Mouse (Mus musculus): ENCODE data around the gene U2af1l4. TPM values are rescaled to one million over a fixed set of nuclear protein-coding genes. Genes with fewer than 3 reads are reported as not detected.
A peak's percentile ranks its signal among the peaks of the same experiment; 100 is the strongest.

U2af1l4 gene
- polyA plus RNA-seq, 1 experiment from 2014 or later = 73.8 TPM

DNA sequence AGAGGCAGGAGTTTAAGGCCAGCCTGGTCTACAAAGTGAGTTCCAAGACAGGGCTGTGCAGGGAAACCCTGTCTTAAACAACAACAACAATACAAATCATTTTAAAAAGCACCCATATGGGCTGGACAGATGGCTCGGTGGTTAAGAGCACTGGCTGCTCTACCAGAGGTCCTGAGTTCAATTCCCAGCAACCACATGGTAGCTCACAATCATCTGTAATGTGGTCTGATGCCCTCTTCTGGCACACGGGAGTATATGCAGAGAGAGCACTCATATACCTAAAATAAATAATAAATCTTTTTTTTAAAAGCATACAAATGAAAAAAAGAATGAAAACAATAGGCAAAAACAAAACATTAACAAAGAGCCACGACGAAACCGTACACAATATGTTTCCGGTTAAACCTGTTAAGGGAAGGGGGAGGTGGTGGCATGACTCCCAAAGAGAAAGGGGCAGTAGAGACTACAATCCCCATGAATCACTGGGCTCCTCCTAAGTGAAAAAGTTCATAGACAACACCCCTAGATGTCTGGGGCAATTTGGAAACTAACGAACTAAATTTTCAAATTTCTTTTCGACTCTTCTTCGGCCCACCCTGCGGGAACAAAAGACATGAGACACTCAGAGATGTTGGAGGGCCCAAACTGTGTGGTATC is 11.5 kb upstream of the U2af1l4 start:
- WGBS = 3% methylated on average over 10 of the region's 10 CpGs
- Histone ChIP-seq H3K4me2 (ENCODE audit: low read depth, low read length) (peak overlapping the region; percentile 45), H3K4me3 (ENCODE audit: low read length) (peak overlapping the region; percentile 77), H3K9me3 (ENCODE audit: control insufficient read depth, low read length) (no peaks in the 10 kb centered on the region), H3K4me1 (ENCODE audit: control insufficient read depth, insufficient read depth, low read length) (peaks cover 9% of the 10 kb centered on the region), H3K27ac (ENCODE audit: low read length) (peak overlapping the region; percentile 96), H3K27me3 (replicated peaks; ENCODE audit: control insufficient read depth, insufficient read depth, low read length) (no peaks in the 10 kb centered on the region), H3K36me3 (ENCODE audit: control insufficient read depth, insufficient read depth, low read length) (peaks cover 5% of the 10 kb centered on the region), H3K9ac (ENCODE audit: low read depth, low read length) (peak overlapping the region; percentile 78)
- peak; percentile 68 for ATAC-seq

DNA sequence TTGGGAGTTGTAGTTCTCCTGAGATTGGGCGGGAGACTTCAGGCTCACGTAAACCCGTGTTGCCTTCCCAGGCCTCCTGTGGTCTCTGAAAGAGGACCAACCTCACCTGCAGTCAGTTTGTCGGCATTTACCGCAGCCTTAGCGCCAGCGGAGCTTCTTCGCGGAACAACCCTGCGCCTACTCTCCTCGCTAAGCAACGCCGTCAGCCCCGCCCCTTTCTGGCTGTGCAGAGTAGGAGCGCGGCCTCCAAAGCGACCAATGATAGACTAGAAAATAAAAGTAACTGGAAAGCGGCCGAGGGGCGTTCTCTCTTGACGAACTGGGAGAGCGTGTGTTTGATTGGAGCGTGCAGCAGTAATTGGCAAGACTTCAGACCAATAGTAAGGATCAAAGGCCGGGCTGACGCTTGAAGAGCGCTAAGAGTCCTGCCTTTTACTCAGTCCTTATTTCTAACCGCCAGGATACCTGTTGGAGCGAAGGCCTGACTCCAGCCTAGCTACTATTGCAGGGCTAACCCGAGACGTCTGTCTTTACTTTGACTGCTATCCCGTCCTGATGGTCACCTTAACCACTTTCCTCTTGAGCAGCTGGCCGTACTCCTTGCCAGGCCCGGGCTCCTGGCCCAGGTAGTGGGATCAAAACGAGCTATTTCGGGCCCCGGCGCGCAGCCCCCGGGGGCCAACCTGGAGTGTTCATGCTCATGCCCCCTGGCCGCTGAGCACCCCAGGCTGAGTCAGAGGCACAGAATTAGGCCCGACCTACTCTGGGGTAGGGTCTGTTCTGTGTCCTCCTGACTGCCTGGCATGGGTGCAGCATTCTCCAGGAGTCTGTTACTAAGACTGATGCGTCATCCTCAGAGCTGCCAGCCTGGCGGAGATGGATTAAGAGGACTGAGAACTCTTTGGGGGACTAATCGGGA is 10.7 kb upstream of the U2af1l4 start, which contains the start of the genes Hspb6 and Proser3:
TSS of gene Hspb6 (plus strand) at position 77 of the 919 bp plus-strand sequence.
TSS of gene Proser3 (minus strand) at position 198 of the 919 bp plus-strand sequence.
- Histone ChIP-seq H3K9ac (ENCODE audit: low read depth, low read length) (peak within 1 kb of the TSS; percentile 82), H3K4me3 (ENCODE audit: low read length) (peak within 1 kb of the TSS; percentile 77), H3K36me3 (ENCODE audit: control insufficient read depth, insufficient read depth, low read length) (peaks cover 13% of the 10 kb centered on the region), H3K4me1 (ENCODE audit: control insufficient read depth, insufficient read depth, low read length) (peaks cover 9% of the 10 kb centered on the region), H3K4me2 (ENCODE audit: low read depth, low read length) (peak within 1 kb of the TSS; percentile 88), H3K9me3 (ENCODE audit: control insufficient read depth, low read length) (no peaks in the 10 kb centered on the region), H3K27ac (ENCODE audit: low read length) (peak within 1 kb of the TSS; percentile 96), H3K27me3 (replicated peaks; ENCODE audit: control insufficient read depth, insufficient read depth, low read length) (no peaks in the 10 kb centered on the region)
- under 1% methylated on average over 44 of the region's 44 CpGs for WGBS
- ATAC-seq = peak; percentile 96

DNA sequence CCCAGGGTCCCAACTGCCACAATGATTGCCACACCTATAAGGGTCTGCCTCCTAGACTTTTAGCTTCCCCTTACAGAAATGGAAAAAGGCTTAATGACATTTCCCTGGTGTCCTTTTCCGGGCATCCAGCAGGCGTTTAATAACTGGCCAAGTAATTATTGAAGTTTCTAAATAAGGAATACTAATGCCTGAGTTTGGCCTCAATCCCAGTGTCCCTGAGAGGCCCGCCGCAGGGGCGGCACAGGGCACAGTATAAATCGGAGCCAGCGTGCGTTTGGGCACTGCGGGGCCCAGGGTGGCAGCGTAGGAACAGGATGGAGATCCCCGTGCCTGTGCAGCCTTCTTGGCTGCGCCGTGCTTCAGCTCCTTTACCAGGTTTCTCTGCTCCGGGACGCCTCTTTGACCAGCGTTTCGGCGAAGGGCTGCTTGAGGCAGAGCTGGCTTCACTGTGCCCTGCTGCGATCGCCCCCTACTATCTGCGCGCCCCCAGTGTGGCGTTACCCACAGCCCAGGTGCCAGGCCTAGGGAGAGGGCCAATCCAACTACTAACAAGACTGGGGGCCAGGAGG is 10.0 kb upstream of the U2af1l4 start:
- Histone ChIP-seq H3K27me3 (replicated peaks; ENCODE audit: control insufficient read depth, insufficient read depth, low read length) (no peaks in the 10 kb centered on the region), H3K36me3 (ENCODE audit: control insufficient read depth, insufficient read depth, low read length) (peaks cover 14% of the 10 kb centered on the region), H3K4me2 (ENCODE audit: low read depth, low read length) (peak overlapping the region; percentile 88), H3K4me1 (ENCODE audit: control insufficient read depth, insufficient read depth, low read length) (peaks cover 10% of the 10 kb centered on the region), H3K9ac (ENCODE audit: low read depth, low read length) (peak overlapping the region; percentile 82), H3K4me3 (ENCODE audit: low read length) (peak overlapping the region; percentile 77), H3K9me3 (ENCODE audit: control insufficient read depth, low read length) (no peaks in the 10 kb centered on the region), H3K27ac (ENCODE audit: low read length) (peak overlapping the region; percentile 90)
- WGBS = 2% methylated on average over 23 of the region's 23 CpGs
- peak; percentile 25; the same call in 1 of the 2 replicates for ATAC-seq

DNA sequence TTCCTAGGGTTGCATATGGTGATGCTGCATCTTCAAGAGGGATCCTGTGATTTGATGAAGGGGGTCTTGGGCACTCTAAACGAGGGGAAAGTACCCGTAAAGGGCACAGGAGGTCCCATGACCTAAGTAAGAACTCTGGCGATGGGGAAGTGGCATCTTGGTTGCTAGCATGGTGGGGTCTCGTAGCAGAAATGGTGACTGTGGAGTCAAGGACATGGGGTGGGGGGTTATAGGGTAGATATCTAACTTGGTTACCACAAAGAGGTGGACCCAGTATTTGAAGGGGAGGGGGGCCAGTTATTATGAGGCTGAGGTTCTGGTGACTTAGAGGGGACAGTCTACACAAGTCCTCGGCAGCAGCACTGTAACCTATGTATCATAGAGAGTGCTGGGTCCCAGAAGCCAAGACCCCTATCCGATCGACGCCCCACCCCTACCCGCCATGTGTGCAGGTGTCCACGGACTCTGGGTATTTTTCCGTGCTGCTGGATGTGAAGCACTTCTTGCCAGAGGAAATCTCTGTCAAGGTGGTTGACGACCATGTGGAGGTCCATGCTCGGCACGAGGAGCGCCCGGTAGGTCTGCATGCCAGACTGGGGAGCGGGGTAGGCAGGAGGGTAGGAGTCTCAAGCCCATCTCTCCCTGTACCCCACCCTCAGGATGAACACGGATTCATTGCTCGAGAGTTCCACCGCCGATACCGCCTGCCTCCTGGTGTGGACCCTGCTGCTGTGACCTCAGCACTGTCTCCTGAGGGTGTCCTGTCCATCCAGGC is 9.1 kb upstream of the U2af1l4 start:
- H3K4me3 ChIP-seq (ENCODE audit: low read length) = peak overlapping the region; percentile 77
- peaks cover 14% of the 10 kb centered on the region for H3K36me3 ChIP-seq (ENCODE audit: control insufficient read depth, insufficient read depth, low read length)
- no peak overlapping the region for H3K27ac ChIP-seq (ENCODE audit: low read length)
- H3K4me2 ChIP-seq (ENCODE audit: low read depth, low read length) = peak overlapping the region; percentile 88
- no peaks in the 10 kb centered on the region for H3K9me3 ChIP-seq (ENCODE audit: control insufficient read depth, low read length)
- WGBS = 82% methylated on average over 22 of the region's 22 CpGs
- no peak for ATAC-seq
- H3K4me1 ChIP-seq (ENCODE audit: control insufficient read depth, insufficient read depth, low read length) = peaks cover 18% of the 10 kb centered on the region
- peak overlapping the region; percentile 82; the same call in 1 of the 2 replicates for H3K9ac ChIP-seq (ENCODE audit: low read depth, low read length)
- H3K27me3 ChIP-seq (replicated peaks; ENCODE audit: control insufficient read depth, insufficient read depth, low read length) = no peaks in the 10 kb centered on the region

DNA sequence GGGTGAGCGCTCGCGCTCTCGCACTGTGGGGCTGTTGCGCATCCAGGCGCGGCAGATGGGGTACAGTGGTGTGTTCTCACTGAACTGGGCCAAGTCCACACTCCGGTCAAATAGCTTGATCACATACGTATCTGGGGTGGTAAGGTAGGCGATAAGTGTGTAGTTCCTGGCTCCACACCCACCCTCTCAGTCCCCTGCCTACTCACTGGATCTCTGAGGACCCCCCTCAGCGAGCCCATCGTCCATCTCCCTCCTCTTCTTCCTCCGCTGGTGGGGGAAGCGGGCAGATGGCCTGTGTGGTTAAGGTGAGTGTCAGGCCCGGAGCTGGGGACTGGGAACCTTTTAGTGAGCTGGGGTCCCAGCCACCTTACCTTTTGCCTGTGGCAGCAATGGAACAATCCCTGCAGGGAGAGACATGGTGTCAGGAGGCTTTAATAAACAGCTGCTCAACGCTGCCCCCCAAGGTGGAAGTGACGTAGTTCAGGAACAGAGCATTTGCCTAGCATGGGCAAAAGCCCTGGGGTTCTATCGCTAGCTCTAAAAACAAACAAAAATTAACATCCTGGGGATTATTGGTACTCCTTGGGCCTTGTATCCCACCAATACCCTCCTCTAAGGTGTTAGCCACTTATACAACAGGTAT is 6.1 kb upstream of the U2af1l4 start:
- Histone ChIP-seq H3K4me2 (ENCODE audit: low read depth, low read length) (no peak overlapping the region), H3K4me3 (ENCODE audit: low read length) (no peak overlapping the region), H3K4me1 (ENCODE audit: control insufficient read depth, insufficient read depth, low read length) (peaks cover 23% of the 10 kb centered on the region), H3K27ac (ENCODE audit: low read length) (no peak overlapping the region), H3K27me3 (replicated peaks; ENCODE audit: control insufficient read depth, insufficient read depth, low read length) (no peaks in the 10 kb centered on the region), H3K9me3 (ENCODE audit: control insufficient read depth, low read length) (no peaks in the 10 kb centered on the region), H3K36me3 (ENCODE audit: control insufficient read depth, insufficient read depth, low read length) (peaks cover 14% of the 10 kb centered on the region), H3K9ac (ENCODE audit: low read depth, low read length) (no peak overlapping the region)
- no peak for ATAC-seq
- 92% methylated on average over 18 of the region's 18 CpGs for WGBS

DNA sequence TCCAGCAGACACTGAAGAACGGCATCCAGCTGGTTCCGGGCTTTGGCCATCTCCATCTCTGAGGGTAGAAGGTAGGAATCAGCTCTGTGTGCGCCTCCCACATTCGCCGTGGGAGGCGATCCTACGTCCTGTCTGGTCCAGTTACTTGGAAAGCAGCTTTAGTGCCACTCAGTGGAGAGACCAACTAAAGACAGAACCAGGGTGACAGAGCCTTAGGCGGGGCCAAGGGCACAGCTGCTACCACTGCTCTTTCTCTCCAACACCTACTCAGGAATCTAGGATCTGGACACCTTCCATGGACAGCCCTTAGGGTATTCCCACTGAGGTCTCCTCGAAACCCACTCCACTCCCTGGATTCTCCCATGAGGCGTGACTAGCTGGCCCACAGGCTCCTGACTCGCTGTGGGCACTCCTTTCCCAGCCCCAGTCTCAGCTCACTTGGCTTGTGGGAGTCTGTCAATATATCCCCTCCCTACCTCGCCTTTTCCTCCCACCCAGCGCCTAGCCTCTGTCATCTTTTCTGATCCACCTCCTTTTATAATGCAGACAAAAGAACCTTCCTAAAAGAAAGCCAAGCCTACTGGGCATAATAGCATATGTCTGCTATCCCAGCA is 5.1 kb upstream of the U2af1l4 start:
- peak overlapping the region; percentile 71; the same call in 1 of the 2 replicates for H3K9ac ChIP-seq (ENCODE audit: low read depth, low read length)
- H3K4me3 ChIP-seq (ENCODE audit: low read length) = peak overlapping the region; percentile 58
- no peak overlapping the region; the same call in 1 of the 2 replicates for H3K27ac ChIP-seq (ENCODE audit: low read length)

DNA sequence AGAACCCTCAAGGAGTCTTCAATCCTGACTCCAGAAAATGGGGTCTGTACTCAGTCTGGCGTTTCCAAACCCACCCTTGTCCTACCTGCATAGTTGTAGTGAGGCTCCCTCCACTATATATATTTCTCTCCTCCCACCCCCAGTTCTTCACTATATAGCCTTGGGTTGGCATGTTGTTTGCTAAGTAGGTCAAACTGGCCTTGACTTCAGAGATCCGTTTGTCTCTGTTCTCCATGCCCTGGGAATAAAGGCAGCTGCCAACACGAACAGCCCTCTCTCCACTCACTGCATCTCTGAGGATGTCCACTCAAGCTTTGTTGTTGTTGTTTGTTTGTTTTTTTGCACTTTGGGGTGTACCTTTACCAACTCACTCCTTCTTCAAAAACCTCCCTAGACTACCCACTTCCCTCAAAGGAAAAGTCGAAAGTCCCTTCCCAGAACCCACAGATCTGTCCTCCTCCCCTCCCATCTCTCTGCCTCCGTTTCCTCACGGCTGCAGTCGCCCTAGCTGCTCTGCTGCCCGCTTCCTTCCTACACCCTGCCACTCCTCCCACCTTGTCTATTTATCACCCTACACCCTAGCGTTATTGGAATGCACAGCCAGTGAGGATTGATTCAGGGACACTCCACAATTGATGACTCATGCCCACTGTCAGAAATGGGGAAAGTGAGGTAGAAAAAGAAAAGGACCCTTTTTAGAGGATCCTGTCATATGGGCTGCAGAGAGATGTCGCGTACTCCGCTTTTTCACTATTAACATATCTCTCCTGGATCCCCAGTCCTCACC is 4.3 kb upstream of the U2af1l4 start:
- Histone ChIP-seq H3K4me3 (ENCODE audit: low read length) (peak overlapping the region; percentile 58), H3K4me2 (ENCODE audit: low read depth, low read length) (peak overlapping the region; percentile 75), H3K27me3 (replicated peaks; ENCODE audit: control insufficient read depth, insufficient read depth, low read length) (no peaks in the 10 kb centered on the region), H3K9ac (ENCODE audit: low read depth, low read length) (peak overlapping the region; percentile 71), H3K27ac (ENCODE audit: low read length) (peak overlapping the region; percentile 64), H3K36me3 (ENCODE audit: control insufficient read depth, insufficient read depth, low read length) (peaks cover 14% of the 10 kb centered on the region), H3K9me3 (ENCODE audit: control insufficient read depth, low read length) (no peaks in the 10 kb centered on the region), H3K4me1 (ENCODE audit: control insufficient read depth, insufficient read depth, low read length) (peaks cover 15% of the 10 kb centered on the region)
- ATAC-seq = peak; percentile 16; the same call in 1 of the 2 replicates
- 13% methylated on average over 12 of the region's 12 CpGs for WGBS

More for the DNA sequence above, 5.1 kb upstream of the U2af1l4 start:
- peaks cover 22% of the 10 kb centered on the region for H3K4me1 ChIP-seq (ENCODE audit: control insufficient read depth, insufficient read depth, low read length)
- no peaks in the 10 kb centered on the region for H3K9me3 ChIP-seq (ENCODE audit: control insufficient read depth, low read length)
- H3K36me3 ChIP-seq (ENCODE audit: control insufficient read depth, insufficient read depth, low read length) = peaks cover 14% of the 10 kb centered on the region
- 88% methylated on average over 13 of the region's 13 CpGs for WGBS
- peak overlapping the region; percentile 75 for H3K4me2 ChIP-seq (ENCODE audit: low read depth, low read length)
- no peak for ATAC-seq
- no peaks in the 10 kb centered on the region for H3K27me3 ChIP-seq (replicated peaks; ENCODE audit: control insufficient read depth, insufficient read depth, low read length)

Data from intestine, embryonic 16.5 days (tissue).